21 mouse cellular contexts compared by ENCODE assay signal in the genomic region with DNA sequence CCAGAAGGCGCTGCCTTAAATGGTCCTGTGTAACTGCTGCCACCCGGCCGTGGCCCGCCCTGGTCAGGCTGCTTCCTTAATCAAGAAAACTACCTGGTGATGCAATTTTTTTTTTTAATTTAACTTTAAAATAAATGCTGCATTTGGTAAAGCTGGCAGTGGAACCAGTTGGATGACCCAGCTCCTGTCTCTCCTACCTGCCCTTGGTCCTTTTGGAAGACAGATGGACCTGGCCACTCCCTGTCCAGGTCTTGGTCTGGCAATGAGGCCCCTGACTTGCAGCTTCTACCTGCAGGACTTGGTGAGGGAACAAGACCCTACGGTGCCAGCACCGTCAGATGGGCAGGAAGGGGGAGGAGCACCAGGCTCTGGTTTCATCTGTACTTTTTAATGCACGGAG. TPM values are rescaled to one million over a fixed set of nuclear protein-coding genes. Genes with fewer than 3 reads are reported as not detected.
DNase-seq lines count a peak whose midpoint lies in the region; ATAC-seq and TF ChIP-seq lines count a peak whose summit lies in the region.
"Had no signal": no experiment of that assay in that cellular context is flagged by ENCODE, and none has a peak within 500 bp of the region (broad histone marks: within the 10 kb centered on the region; RNA-seq: fewer than 3 reads in every experiment).

No protein-coding gene starts in this region.

- H3K9ac ChIP-seq in heart, embryonic 11.5 days (ENCODE audit: low read depth, low read length) = no peak overlapping the region
- H3K9ac ChIP-seq in liver, embryonic 14.5 days (replicated peaks) = no peak overlapping the region; the same call in 1 of the 2 replicates
- H3K9ac ChIP-seq: limb, embryonic 15.5 days had no signal

- H3K4me3 ChIP-seq in heart, embryonic 11.5 days (ENCODE audit: low read depth, low read length) = no peak overlapping the region
- peak overlapping the region in 1 of 2 experiments; percentile 28; a peak in 2 of 4 replicates for H3K4me3 ChIP-seq in liver, embryonic 14.5 days (ENCODE audit: insufficient read depth in 1 of 2, low read depth in 2 of 2, low read length in 2 of 2)
- H3K4me3 ChIP-seq: limb, embryonic 15.5 days had no signal

- no peaks in the 10 kb centered on the region for H3K27me3 ChIP-seq in heart, embryonic 11.5 days (ENCODE audit: control insufficient read depth, insufficient read depth, low read length)
- no peaks in the 10 kb centered on the region for H3K27me3 ChIP-seq in liver, embryonic 14.5 days (ENCODE audit: control insufficient read depth, insufficient read depth, low read length)
- H3K27me3 ChIP-seq: CH12.LX; limb, embryonic 15.5 days had no signal

- TF ChIP-seq CTCF in liver, embryonic 14.5 days (IDR thresholded peaks at IDR 0.05; ENCODE audit: low read depth) = no peak

- peak; percentile 66 for DNase-seq in cerebellum, adult 11-12 months
- DNase-seq in cerebellum, postnatal 4 days (ENCODE audit: low spot score in 2 of 2) = no peak
- peak; percentile 88 for DNase-seq in heart, adult 11 months
- peak; percentile 27 for DNase-seq in CD4-positive, CD25-positive, alpha-beta regulatory T cell, adult 2 months (ENCODE audit: low read depth, low spot score)
- no peak for DNase-seq in liver, embryonic 14.5 days (ENCODE audit: low read depth in 3 of 3, low spot score in 3 of 3)
- DNase-seq in frontal cortex, postnatal 25 days (ENCODE audit: low spot score in 2 of 2) = no peak
- DNase-seq in embryo, embryonic 10.5 days (ENCODE audit: low spot score) = no peak
- DNase-seq: adrenal gland, adult 8-10 months; heart, postnatal 4 days; kidney, adult 18-20 months; kidney, postnatal 25 days; layer of hippocampus, adult 9-11 months; lung, postnatal 14 days had no signal

- no peak overlapping the region for H3K4me2 ChIP-seq in heart, embryonic 11.5 days
- peak overlapping the region; percentile 57 for H3K4me2 ChIP-seq in liver, embryonic 14.5 days (ENCODE audit: low read depth)
- H3K4me2 ChIP-seq: limb, embryonic 15.5 days had no signal

- 94% methylated on average over 7 of the region's 7 CpGs for WGBS in heart, embryonic 11.5 days (ENCODE audit: insufficient replicate concordance)
- WGBS in liver, embryonic 14.5 days (ENCODE audit: insufficient replicate concordance) = 59% methylated on average over 7 of the region's 7 CpGs

- H3K27ac ChIP-seq in heart, embryonic 11.5 days (ENCODE audit: low read depth, low read length) = no peak overlapping the region
- H3K27ac ChIP-seq in liver, embryonic 14.5 days = peak overlapping the region; percentile 53
- H3K27ac ChIP-seq: limb, embryonic 15.5 days had no signal

- H3K9me3 ChIP-seq in heart, embryonic 11.5 days (replicated peaks; ENCODE audit: control insufficient read depth, low read length) = no peaks in the 10 kb centered on the region
- H3K9me3 ChIP-seq in liver, embryonic 14.5 days (ENCODE audit: control insufficient read depth, low read length) = no peaks in the 10 kb centered on the region
- H3K9me3 ChIP-seq: limb, embryonic 15.5 days had no signal

- TF ChIP-seq EP300 in liver, embryonic 14.5 days (IDR thresholded peaks at IDR 0.05; ENCODE audit: low read depth) = no peak

- ATAC-seq in heart, embryonic 11.5 days (replicated peaks; ENCODE audit: insufficient number of reproducible peaks, low FRiP score, low TSS enrichment) = no peak
- ATAC-seq in liver, embryonic 14.5 days (ENCODE audit: insufficient read depth) = 0 out of 2 replicates have a peak, but pooled peaks have one; percentile 10

- H3K4me1 ChIP-seq in heart, embryonic 11.5 days (ENCODE audit: control insufficient read depth, insufficient read depth, low read length) = no peaks in the 10 kb centered on the region
- peaks cover 19 to 22% of the 10 kb centered on the region in 2 experiments for H3K4me1 ChIP-seq in liver, embryonic 14.5 days (replicated peaks; ENCODE audit: control insufficient read depth in 2 of 2, insufficient read depth in 2 of 2, low read length in 1 of 2)
- H3K4me1 ChIP-seq: limb, embryonic 15.5 days had no signal

- H3K36me3 ChIP-seq in heart, embryonic 11.5 days (ENCODE audit: control insufficient read depth, insufficient read depth, low read length) = peaks cover 29% of the 10 kb centered on the region
- peaks cover 51% of the 10 kb centered on the region for H3K36me3 ChIP-seq in liver, embryonic 14.5 days (replicated peaks; ENCODE audit: control insufficient read depth, insufficient read depth, low read depth)

RNA-seq across cellular contexts. Expression of gene Sbf1, which starts 29.0 kb away (rescaled TPM):
- 45.7 and 50.8 TPM in 2 replicates for polyA plus RNA-seq in heart, embryonic 11.5 days (2014; fragmentation: Nextera tagmentation; extraction: Ambion mirVana)
- 20.8 and 29.3 TPM in 2 replicates for polyA plus RNA-seq in liver, embryonic 14.5 days (2012; rRNA removed)
- polyA plus RNA-seq in liver, embryonic 14.5 days (2014; fragmentation: Nextera tagmentation; extraction: Ambion mirVana) = 17.8 and 23.5 TPM in 2 replicates

RNA-seq across cellular contexts. Expression of gene Adm2, which starts 36.4 kb away (rescaled TPM):
- 0.79 and 1.0 TPM in 2 replicates for polyA plus RNA-seq in heart, embryonic 11.5 days (2014; fragmentation: Nextera tagmentation; extraction: Ambion mirVana)
- polyA plus RNA-seq in liver, embryonic 14.5 days (2012; rRNA removed) = 2.5 and 2.7 TPM in 2 replicates
- polyA plus RNA-seq in liver, embryonic 14.5 days (2014; fragmentation: Nextera tagmentation; extraction: Ambion mirVana) = 1.2 and 1.6 TPM in 2 replicates
- polyA plus RNA-seq: midbrain, postnatal 0 days had no signal

RNA-seq across cellular contexts. Expression of gene Miox, which starts 48.1 kb away (rescaled TPM):
- polyA plus RNA-seq in heart, embryonic 11.5 days (2014; fragmentation: Nextera tagmentation; extraction: Ambion mirVana) = not detected in 2 replicates
- polyA plus RNA-seq in liver, embryonic 14.5 days (2012; rRNA removed) = 9.7 and 11.2 TPM in 2 replicates
- polyA plus RNA-seq in liver, embryonic 14.5 days (2014; fragmentation: Nextera tagmentation; extraction: Ambion mirVana) = 10.2 and 10.8 TPM in 2 replicates
- polyA plus RNA-seq: embryonic facial prominence, embryonic 14.5 days; forebrain, embryonic 11.5 days; heart, embryonic 14.5 days; limb, embryonic 15.5 days; midbrain, postnatal 0 days; neural tube, embryonic 11.5 days had no signal

Comparison
In these comparisons a context has a peak if more than half of its experiments do, and no peak if none do; other contexts are left out.
1. DNase-seq: peak in cerebellum, adult 11-12 months (single experiment), heart, adult 11 months (single experiment) and CD4-positive, CD25-positive, alpha-beta regulatory T cell, adult 2 months (single experiment); none in cerebellum, postnatal 4 days (0 of 2), liver, embryonic 14.5 days (0 of 3), frontal cortex, postnatal 25 days (0 of 2) and embryo, embryonic 10.5 days (single experiment).
2. RNA of gene Miox, which starts 48.1 kb away (polyA plus RNA-seq): 9.7 to 11.2 TPM in liver, embryonic 14.5 days; not detected in heart, embryonic 11.5 days; every median in the first group is over 10 times any median in the second.